In the genomic region with DNA sequence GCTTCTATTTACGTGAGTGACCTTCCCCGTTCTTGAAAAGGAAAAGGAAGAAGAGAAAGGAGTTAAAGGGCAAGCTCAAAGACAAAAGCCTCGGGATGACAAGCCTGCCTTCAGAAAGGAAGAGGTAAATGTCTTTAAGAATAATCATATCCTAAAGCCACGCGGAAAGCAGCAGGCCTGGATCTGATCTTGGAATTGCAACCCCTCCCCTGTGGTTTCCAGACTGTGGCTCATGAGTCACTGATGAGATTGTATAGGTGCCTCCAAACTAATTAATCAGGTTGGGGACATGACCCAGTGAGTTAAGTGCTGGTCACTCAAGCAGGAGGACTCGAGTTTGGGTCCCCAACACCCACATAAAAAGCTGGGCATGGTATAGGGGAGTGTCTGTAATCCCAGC, we compare ENCODE assay signal across 24 mouse cellular contexts.
"Had no signal": no experiment of that assay in that cellular context is flagged by ENCODE, and none has a peak within 500 bp of the region (broad histone marks: within the 10 kb centered on the region; RNA-seq: fewer than 3 reads in every experiment).

No protein-coding gene starts in this region.

- H3K4me1 ChIP-seq: hindbrain, embryonic 10.5 days; hindbrain, embryonic 12.5 days; intestine, embryonic 15.5 days; limb, embryonic 10.5 days had no signal

- H3K9me3 ChIP-seq: heart, embryonic 10.5 days; heart, embryonic 12.5 days; hindbrain, embryonic 10.5 days; hindbrain, embryonic 12.5 days; intestine, embryonic 15.5 days; limb, embryonic 10.5 days; limb, embryonic 12.5 days had no signal

- DNase-seq: gastrocnemius, adult 2 months; gastrocnemius, postnatal 10 days; gastrocnemius, postnatal 25 days; heart, adult 18-20 months; heart, postnatal 10 days; heart, postnatal 4 days; kidney, adult 18-20 months; kidney, adult 8-10 months; kidney, postnatal 10 days; kidney, postnatal 25 days; kidney, postnatal 4 days; liver had no signal

- H3K4me3 ChIP-seq: gastrocnemius, adult 2 months; heart, embryonic 10.5 days; heart, embryonic 12.5 days; hindbrain, embryonic 10.5 days; hindbrain, embryonic 12.5 days; intestine, embryonic 15.5 days; layer of hippocampus, adult 2 months; left cerebral cortex, adult 2 months; limb, embryonic 10.5 days; limb, embryonic 12.5 days had no signal

- H3K27me3 ChIP-seq: heart, embryonic 12.5 days; hindbrain, embryonic 12.5 days; intestine, embryonic 15.5 days; limb, embryonic 12.5 days had no signal

- ATAC-seq: hindbrain, embryonic 16.5 days; inflammation-experienced regulatory T-cells, adult 6 months; intestine, embryonic 15.5 days; intestine, postnatal 0 days had no signal

- H3K36me3 ChIP-seq: intestine, embryonic 15.5 days had no signal
